Mouse (Mus musculus) kidney, adult 2 months (tissue): ENCODE results near the gene Tjp2.

ENCODE experiments used
- CTCF ChIP-seq: fragments of 200-500 bp; conservative IDR thresholded peaks from 2 replicates; pipeline ENCODE4 v1.5.1; 2011; ENCODE audit warnings: low read depth, mild to moderate bottlenecking, control low read depth, low read length, moderate library complexity, mixed read lengths; ENCODE audit not compliant: insufficient read depth, insufficient read length
- POLR2A ChIP-seq: fragments of 200-500 bp; IDR thresholded peaks from one replicate; pipeline ENCODE4 v1.6.1; 2011; ENCODE audit warnings: low read depth, low read length, control low read depth

DNA sequence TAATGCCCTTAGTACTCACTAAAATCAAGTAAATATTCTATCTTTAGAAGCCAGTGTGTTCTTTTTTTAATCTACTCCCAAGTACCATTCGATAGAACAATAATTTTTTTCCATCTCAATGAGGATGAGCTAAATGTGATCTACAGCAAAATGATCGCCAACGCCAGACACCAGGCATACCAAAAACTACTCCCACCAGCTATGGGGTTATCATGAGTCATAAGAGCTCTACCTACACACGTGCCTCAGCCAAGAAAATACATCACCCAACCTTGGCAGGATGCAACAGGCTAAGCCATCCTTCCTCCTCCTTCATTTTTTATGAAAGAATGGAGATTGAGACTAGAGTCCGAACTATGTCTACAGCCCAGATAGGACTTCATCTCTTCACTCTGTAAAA is 31.9 kb downstream of the Tjp2 start:
- TF ChIP-seq CTCF (no peak), POLR2A (no peak)
